Mouse (Mus musculus) erythroblast, embryonic 14.5 days (primary cell): ENCODE results near the gene Ggt1.

Experiments
- GATA1 ChIP-seq: IDR thresholded peaks from 2 replicates; pipeline ENCODE4 v1.6.1; 2012; ENCODE audit warnings: low read length, inconsistent platforms, mixed read lengths
- TAL1 ChIP-seq: IDR thresholded peaks from 3 replicates; pipeline ENCODE4 v1.6.1; 2012; ENCODE audit warnings: low read length, inconsistent platforms, mixed read lengths

GRCm38 (mm10) chr10:75515216-75516037 is 46.0 kb upstream of the Ggt1 start:
- TF ChIP-seq GATA1 (peak; percentile 96), TAL1 (peak; percentile 95)
